Mouse (Mus musculus) erythroblast, embryonic 14.5 days (primary cell): ENCODE results near the gene Olfr1264.

Source experiments
- GATA1 ChIP-seq: IDR thresholded peaks from 2 replicates; pipeline ENCODE4 v1.6.1; 2012; ENCODE audit warnings: low read length, inconsistent platforms, mixed read lengths
- TAL1 ChIP-seq: IDR thresholded peaks from 3 replicates; pipeline ENCODE4 v1.6.1; 2012; ENCODE audit warnings: low read length, inconsistent platforms, mixed read lengths

GRCm38 (mm10) chr2:90025477-90025876 is at the start of gene Olfr1264:
- no peak for TF ChIP-seq GATA1
- TF ChIP-seq TAL1, result no peak
